Mouse (Mus musculus): ENCODE measurements around the gene Rbm20. TPM values are rescaled to one million over a fixed set of nuclear protein-coding genes. Genes with fewer than 3 reads are reported as not detected.

Gene Rbm20
- total RNA-seq, 2 experiments from 2014 or later: 2.1 to 3.0 TPM

- DNase-seq (ENCODE audit: low spot score in 2 of 2): no peak
Observed at GRCm38 (mm10) chr19:53752993-53753392, 75.9 kb downstream of the Rbm20 start.

GRCm38 (mm10) chr19:53754421-53754830, 77.3 kb downstream of the Rbm20 start:
- no peak for DNase-seq (ENCODE audit: low spot score in 2 of 2)

GRCm38 (mm10) chr19:53755346-53755745, 78.2 kb downstream of the Rbm20 start:
- no peak for DNase-seq (ENCODE audit: low spot score in 2 of 2)

- no peak for DNase-seq (ENCODE audit: low spot score in 2 of 2)
Observed at GRCm38 (mm10) chr19:53757432-53758109, 80.5 kb downstream of the Rbm20 start.

- DNase-seq (ENCODE audit: low spot score in 2 of 2): no peak
Observed at GRCm38 (mm10) chr19:53758881-53759418, 81.8 kb downstream of the Rbm20 start.

GRCm38 (mm10) chr19:53760125-53761101, 83.3 kb downstream of the Rbm20 start:
- no peak for DNase-seq (ENCODE audit: low spot score in 2 of 2)

GRCm38 (mm10) chr19:53762749-53763438, 85.8 kb downstream of the Rbm20 start:
- peak in 1 of 2 experiments; percentile 33 for DNase-seq (ENCODE audit: low spot score in 2 of 2)

- DNase-seq (ENCODE audit: low spot score in 2 of 2): no peak
Observed at GRCm38 (mm10) chr19:53764688-53765478, 87.8 kb downstream of the Rbm20 start.

- peak in 1 of 2 experiments; percentile 35 for DNase-seq (ENCODE audit: low spot score in 2 of 2)
Observed at GRCm38 (mm10) chr19:53768478-53768877, 91.4 kb downstream of the Rbm20 start.

- DNase-seq (ENCODE audit: low spot score in 2 of 2): no peak
Observed at GRCm38 (mm10) chr19:53773937-53774640, 97.0 kb downstream of the Rbm20 start.

GRCm38 (mm10) chr19:53774641-53775350, 97.7 kb downstream of the Rbm20 start:
- no peak for DNase-seq (ENCODE audit: low spot score in 2 of 2)

- DNase-seq (ENCODE audit: low spot score in 2 of 2): no peak
Observed at GRCm38 (mm10) chr19:53779402-53779801, 102.3 kb downstream of the Rbm20 start.

GRCm38 (mm10) chr19:53779818-53780217, 102.7 kb downstream of the Rbm20 start:
- no peak for DNase-seq (ENCODE audit: low spot score in 2 of 2)

GRCm38 (mm10) chr19:53780752-53781602, 103.9 kb downstream of the Rbm20 start:
- DNase-seq (ENCODE audit: low spot score in 2 of 2): no peak

GRCm38 (mm10) chr19:53781826-53782225, 104.7 kb downstream of the Rbm20 start:
- no peak for DNase-seq (ENCODE audit: low spot score in 2 of 2)

- DNase-seq (ENCODE audit: low spot score in 2 of 2): no peak
Observed at GRCm38 (mm10) chr19:53785352-53785751, 108.2 kb downstream of the Rbm20 start.

GRCm38 (mm10) chr19:53786239-53786638, 109.1 kb downstream of the Rbm20 start:
- DNase-seq (ENCODE audit: low spot score in 2 of 2): peak in 1 of 2 experiments; percentile 40

GRCm38 (mm10) chr19:53786836-53787235, 109.7 kb downstream of the Rbm20 start:
- no peak for DNase-seq (ENCODE audit: low spot score in 2 of 2)
